Mouse (Mus musculus) forebrain, embryonic 12.5 days (tissue): ENCODE data around the gene Ubtd2. TPM values are rescaled to one million over a fixed set of nuclear protein-coding genes. Genes with fewer than 3 reads are reported as not detected.

ENCODE experiments used
- ATAC-seq: fragments of 200-750 bp; cut with Nextera tagmentation; 2 replicates; pipeline ENCODE4 v1.8.0; 2017; ENCODE audit warnings: moderate TSS enrichment; ENCODE audit not compliant: low FRiP score
- H3K27ac ChIP-seq: fragments of 300-500 bp; sonication (generic); 2 replicates; pipeline ENCODE4 v1.5.1; 2016; ENCODE audit warnings: mild to moderate bottlenecking
- H3K27me3 ChIP-seq: fragments of 300-500 bp; sonication (generic); 2 replicates; pipeline ENCODE4 v1.6.1; 2016; ENCODE audit warnings: mild to moderate bottlenecking
- H3K36me3 ChIP-seq: fragments of 300-500 bp; sonication (generic); replicated peaks from 2 replicates; pipeline ENCODE4 v1.6.1; 2016; ENCODE audit warnings: mild to moderate bottlenecking
- H3K4me1 ChIP-seq: fragments of 300-500 bp; sonication (generic); 2 replicates; pipeline ENCODE4 v1.6.1; 2016
- H3K4me2 ChIP-seq: fragments of 300-500 bp; sonication (generic); 2 replicates; pipeline ENCODE4 v1.6.1; 2016; ENCODE audit warnings: mild to moderate bottlenecking, moderate library complexity
- H3K4me3 ChIP-seq: fragments of 300-500 bp; sonication (generic); replicated peaks from 2 replicates; pipeline ENCODE4 v1.5.1; 2016; ENCODE audit warnings: mild to moderate bottlenecking
- H3K9ac ChIP-seq: fragments of 300-500 bp; sonication (generic); 2 replicates; pipeline ENCODE4 v1.6.1; 2016; ENCODE audit warnings: mild to moderate bottlenecking
- H3K9me3 ChIP-seq: fragments of 300-500 bp; sonication (generic); 2 replicates; pipeline ENCODE4 v1.6.1; 2016
- WGBS: fragments of 180-500 bp; shearing (Covaris S2); methylation state at CpG from one replicate; pipeline ENCODE4 v1.1.7; 2016; 5-methylcytosine and 5-hydroxymethylcytosine counted together
- polyA plus RNA-seq: library from polyadenylated mRNA; unstranded; fragments of >200 nt; fragmentation: Nextera tagmentation; extraction: Ambion mirVana; gene quantifications from 2 replicates; pipeline ENCODE4 v1.2.1, GENCODE M21; 2016

Gene Ubtd2
- polyA plus RNA-seq, 1 experiment from 2014 or later = 68.3 TPM

DNA sequence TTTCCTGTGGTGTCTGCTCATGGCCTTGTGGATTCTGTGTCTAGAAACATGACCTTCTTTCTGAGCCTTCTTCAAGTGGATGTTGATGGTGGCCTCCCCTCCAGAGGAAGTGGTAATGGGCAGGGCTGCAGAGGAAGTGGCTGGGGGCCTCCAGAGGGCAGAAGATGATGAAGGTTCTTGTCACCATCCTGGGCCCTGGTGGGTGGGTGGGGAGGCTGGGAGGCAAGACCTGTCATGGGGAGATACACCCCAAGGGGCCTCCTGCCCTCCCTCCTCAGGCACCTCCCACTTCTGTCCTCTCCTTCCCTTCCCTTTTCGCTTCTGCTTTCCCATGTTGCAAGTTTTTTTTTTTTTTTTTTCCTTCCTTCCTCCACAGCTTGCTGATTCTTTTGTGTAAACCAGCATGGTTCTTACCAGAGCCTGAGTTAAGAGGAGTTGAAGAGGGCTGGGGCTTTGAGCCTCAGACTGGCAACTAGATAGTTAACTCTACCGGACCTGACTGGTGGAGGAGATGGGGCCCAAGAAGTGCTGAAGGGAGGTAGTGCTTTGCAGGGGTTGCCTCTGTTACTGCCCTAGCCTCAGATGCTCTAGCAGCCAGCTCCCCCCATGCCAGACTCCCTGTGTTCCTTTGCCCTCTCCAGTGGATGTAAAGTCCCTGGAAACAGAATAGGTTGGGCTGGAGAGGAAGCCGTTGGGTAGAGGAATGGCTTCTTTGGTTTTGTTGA is 87.7 kb downstream of the Ubtd2 start:
- Histone ChIP-seq H3K36me3 (no peaks in the 10 kb centered on the region), H3K27ac (no peak overlapping the region), H3K27me3 (peaks cover 24% of the 10 kb centered on the region), H3K9ac (no peak overlapping the region), H3K9me3 (no peaks in the 10 kb centered on the region), H3K4me1 (peaks cover 17% of the 10 kb centered on the region), H3K4me2 (no peak overlapping the region), H3K4me3 (no peak overlapping the region)
- ATAC-seq = no peak
- 30% methylated on average over 3 of the region's 3 CpGs for WGBS

GRCm38 (mm10) chr11:32544041-32544440 is 88.9 kb downstream of the Ubtd2 start:
- H3K36me3 ChIP-seq = no peaks in the 10 kb centered on the region
- no peaks in the 10 kb centered on the region for H3K9me3 ChIP-seq
- no peak overlapping the region for H3K4me3 ChIP-seq
- no peak overlapping the region for H3K27ac ChIP-seq
- peaks cover 10% of the 10 kb centered on the region; the same call in 1 of the 2 replicates for H3K4me1 ChIP-seq
- 87% methylated on average over 6 of the region's 6 CpGs for WGBS
- peaks cover 13% of the 10 kb centered on the region for H3K27me3 ChIP-seq
- H3K9ac ChIP-seq = no peak overlapping the region
- no peak overlapping the region for H3K4me2 ChIP-seq
- no peak for ATAC-seq

DNA sequence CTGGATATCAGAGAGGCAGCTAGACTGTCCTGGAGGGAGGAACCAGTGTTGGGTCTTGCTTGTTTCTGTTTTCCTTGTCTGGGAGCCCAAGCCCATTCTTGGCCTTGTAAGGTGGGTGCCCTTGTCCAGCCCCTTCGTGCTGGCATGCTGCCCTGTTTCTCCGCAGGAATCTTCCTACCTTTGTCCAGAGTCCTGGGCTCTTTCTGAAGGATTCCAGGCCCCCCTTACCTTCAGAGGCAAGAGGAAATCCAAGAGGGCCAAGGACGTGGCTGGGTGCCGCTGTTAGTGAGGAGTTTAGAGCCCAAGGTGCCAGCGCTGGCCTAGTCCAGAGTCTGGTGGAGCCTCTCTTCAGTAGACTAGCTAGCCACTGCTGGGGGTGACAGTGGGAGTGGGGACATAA is 89.3 kb downstream of the Ubtd2 start:
- Histone ChIP-seq H3K4me3 (no peak overlapping the region), H3K27me3 (peaks cover 10% of the 10 kb centered on the region; the same call in 1 of the 2 replicates), H3K9ac (no peak overlapping the region), H3K27ac (no peak overlapping the region), H3K9me3 (no peaks in the 10 kb centered on the region), H3K36me3 (no peaks in the 10 kb centered on the region), H3K4me2 (no peak overlapping the region), H3K4me1 (peaks cover 15% of the 10 kb centered on the region; the same call in 1 of the 2 replicates)
- 85% methylated on average over 5 of the region's 5 CpGs for WGBS
- ATAC-seq = no peak

GRCm38 (mm10) chr11:32545605-32546004 is 90.4 kb downstream of the Ubtd2 start:
- H3K27me3 ChIP-seq = 0 out of 2 replicates have a peak, but pooled peaks cover 1% of the 10 kb centered on the region
- peaks cover 19% of the 10 kb centered on the region; the same call in 1 of the 2 replicates for H3K4me1 ChIP-seq
- H3K9me3 ChIP-seq = no peaks in the 10 kb centered on the region
- H3K27ac ChIP-seq = no peak overlapping the region
- H3K9ac ChIP-seq = no peak overlapping the region
- no peak overlapping the region for H3K4me3 ChIP-seq
- H3K36me3 ChIP-seq = no peaks in the 10 kb centered on the region
- no peak overlapping the region for H3K4me2 ChIP-seq
- ATAC-seq = no peak
- WGBS = 69% methylated on average over 12 of the region's 12 CpGs

- Histone ChIP-seq H3K27me3 (no peaks in the 10 kb centered on the region), H3K36me3 (no peaks in the 10 kb centered on the region), H3K27ac (no peak overlapping the region), H3K4me2 (no peak overlapping the region), H3K9ac (no peak overlapping the region), H3K4me1 (peaks cover 20% of the 10 kb centered on the region), H3K4me3 (no peak overlapping the region), H3K9me3 (no peaks in the 10 kb centered on the region)
- 89% methylated on average over 5 of the region's 5 CpGs for WGBS
- ATAC-seq = no peak
Measured at GRCm38 (mm10) chr11:32546483-32546882, 91.3 kb downstream of the Ubtd2 start.

- no peak for ATAC-seq
- H3K9ac ChIP-seq = no peak overlapping the region
- 75% methylated on average over 10 of the region's 10 CpGs for WGBS
Measured at GRCm38 (mm10) chr11:32547391-32547947, 92.3 kb downstream of the Ubtd2 start.

DNA sequence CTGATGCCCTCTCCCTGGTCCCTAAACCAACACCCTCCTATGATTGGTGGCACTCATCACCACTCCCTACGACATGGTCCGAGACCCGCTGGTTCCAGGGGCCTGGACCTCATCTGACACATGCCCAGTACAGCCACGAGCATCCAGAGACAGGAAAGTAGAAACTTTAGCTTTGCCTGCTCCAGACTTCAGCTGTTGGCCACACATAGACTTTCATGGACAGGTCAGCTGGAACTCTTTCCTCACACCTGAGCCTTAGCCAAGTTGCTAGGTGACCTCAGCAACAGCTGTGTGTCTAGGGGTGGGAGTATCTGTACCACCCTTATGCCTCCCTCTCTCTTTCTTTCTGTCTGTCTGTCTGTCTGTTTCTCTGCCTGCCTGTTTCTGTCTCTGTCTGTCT is 93.1 kb downstream of the Ubtd2 start:
- 93% methylated on average over 4 of the region's 4 CpGs for WGBS
- Histone ChIP-seq H3K9ac (no peak overlapping the region), H3K4me1 (peaks cover 31% of the 10 kb centered on the region), H3K9me3 (no peaks in the 10 kb centered on the region), H3K36me3 (no peaks in the 10 kb centered on the region), H3K4me3 (no peak overlapping the region), H3K4me2 (no peak overlapping the region), H3K27ac (no peak overlapping the region), H3K27me3 (no peaks in the 10 kb centered on the region)
- no peak for ATAC-seq

More at GRCm38 (mm10) chr11:32547391-32547947, 92.3 kb downstream of the Ubtd2 start:
- Histone ChIP-seq H3K4me3 (no peak overlapping the region), H3K36me3 (no peaks in the 10 kb centered on the region), H3K9me3 (no peaks in the 10 kb centered on the region), H3K27me3 (no peaks in the 10 kb centered on the region), H3K27ac (no peak overlapping the region), H3K4me1 (peaks cover 30% of the 10 kb centered on the region), H3K4me2 (no peak overlapping the region)

DNA sequence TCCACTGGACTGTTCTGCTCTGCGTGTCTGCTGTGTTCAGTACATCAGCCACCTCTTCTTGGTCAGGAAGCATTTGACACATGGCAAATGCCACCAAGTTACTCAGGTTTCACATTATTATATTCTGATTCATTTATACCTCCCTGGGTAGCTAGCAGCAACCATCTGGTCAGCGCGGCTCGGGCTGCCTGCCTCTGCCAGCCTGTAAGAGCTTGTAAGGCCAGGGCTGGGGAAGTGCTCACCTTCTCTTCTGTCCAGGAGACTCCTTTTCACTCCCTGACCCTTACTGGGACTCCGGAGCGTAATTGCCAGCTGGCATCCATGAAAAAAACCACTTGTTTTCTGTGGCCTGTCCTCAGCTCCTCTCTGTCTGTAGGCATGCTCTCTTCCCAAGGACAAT is 94.1 kb downstream of the Ubtd2 start:
- H3K4me3 ChIP-seq = no peak overlapping the region
- H3K9me3 ChIP-seq = no peaks in the 10 kb centered on the region
- no peak overlapping the region for H3K27ac ChIP-seq
- no peaks in the 10 kb centered on the region for H3K36me3 ChIP-seq
- no peak overlapping the region for H3K4me2 ChIP-seq
- WGBS = 66% methylated on average over 6 of the region's 6 CpGs
- H3K9ac ChIP-seq = no peak overlapping the region
- no peak for ATAC-seq
- H3K4me1 ChIP-seq = peaks cover 31% of the 10 kb centered on the region
- H3K27me3 ChIP-seq = no peaks in the 10 kb centered on the region

DNA sequence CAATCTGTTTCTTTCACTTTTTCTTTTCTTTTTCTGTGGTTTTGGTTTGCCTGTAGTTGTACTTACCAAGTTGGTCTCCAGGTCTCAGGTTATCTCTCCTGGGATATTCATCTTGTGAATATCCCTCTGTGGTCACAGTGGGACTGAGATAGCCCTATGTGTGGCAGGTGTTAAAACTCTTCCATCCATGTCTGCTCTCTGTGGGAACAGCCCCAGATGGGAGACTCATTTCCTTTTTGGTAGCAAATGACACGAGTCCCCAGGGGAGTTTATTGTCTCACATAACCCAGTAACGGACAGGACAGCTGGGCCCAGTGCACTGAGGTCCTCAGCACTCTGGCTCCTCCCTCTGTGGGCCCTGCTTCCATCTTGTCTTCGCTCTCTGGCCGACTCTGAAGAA is 94.9 kb downstream of the Ubtd2 start:
- H3K9ac ChIP-seq = no peak overlapping the region
- WGBS = 62% methylated on average over 4 of the region's 4 CpGs
- no peak for ATAC-seq
- H3K27ac ChIP-seq = no peak overlapping the region
- no peak overlapping the region for H3K4me2 ChIP-seq
- H3K4me3 ChIP-seq = no peak overlapping the region
- H3K27me3 ChIP-seq = no peaks in the 10 kb centered on the region
- H3K36me3 ChIP-seq = no peaks in the 10 kb centered on the region
- H3K9me3 ChIP-seq = no peaks in the 10 kb centered on the region
- H3K4me1 ChIP-seq = peaks cover 31% of the 10 kb centered on the region

DNA sequence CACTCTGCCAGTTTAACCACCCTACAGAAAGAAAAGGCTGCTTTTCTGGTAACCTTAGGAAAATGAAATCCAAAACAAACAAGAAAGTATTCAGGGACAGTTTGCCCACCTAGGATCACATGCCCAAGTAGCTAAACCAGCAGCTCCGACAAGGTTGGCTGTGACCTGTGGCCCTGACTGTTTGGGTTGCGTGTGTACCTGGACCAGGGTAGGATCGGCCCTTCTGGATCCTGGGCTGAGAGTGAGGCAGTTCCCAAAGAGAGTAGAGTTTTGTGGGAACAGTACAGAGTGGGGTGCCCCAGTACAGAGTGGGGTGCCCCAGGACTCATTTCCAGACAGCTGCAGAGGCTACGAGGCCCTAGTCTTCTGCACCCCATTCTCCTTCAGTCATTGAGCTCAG is 95.9 kb downstream of the Ubtd2 start:
- Histone ChIP-seq H3K36me3 (no peaks in the 10 kb centered on the region), H3K27me3 (no peaks in the 10 kb centered on the region), H3K4me3 (no peak overlapping the region), H3K4me2 (no peak overlapping the region), H3K4me1 (peaks cover 31% of the 10 kb centered on the region), H3K9me3 (no peaks in the 10 kb centered on the region), H3K27ac (no peak overlapping the region), H3K9ac (no peak overlapping the region)
- no peak for ATAC-seq
- 94% methylated on average over 4 of the region's 4 CpGs for WGBS

- Histone ChIP-seq H3K4me2 (no peak overlapping the region), H3K27me3 (no peaks in the 10 kb centered on the region), H3K4me1 (peaks cover 31% of the 10 kb centered on the region), H3K9ac (no peak overlapping the region), H3K9me3 (no peaks in the 10 kb centered on the region), H3K36me3 (no peaks in the 10 kb centered on the region), H3K27ac (0 out of 2 replicates have a peak overlapping the region, but pooled peaks have one; percentile 53), H3K4me3 (no peak overlapping the region)
- 57% methylated on average over 12 of the region's 12 CpGs for WGBS
- peak; percentile 39; the same call in 1 of the 2 replicates for ATAC-seq
Measured at GRCm38 (mm10) chr11:32551579-32552297, 96.6 kb downstream of the Ubtd2 start.

DNA sequence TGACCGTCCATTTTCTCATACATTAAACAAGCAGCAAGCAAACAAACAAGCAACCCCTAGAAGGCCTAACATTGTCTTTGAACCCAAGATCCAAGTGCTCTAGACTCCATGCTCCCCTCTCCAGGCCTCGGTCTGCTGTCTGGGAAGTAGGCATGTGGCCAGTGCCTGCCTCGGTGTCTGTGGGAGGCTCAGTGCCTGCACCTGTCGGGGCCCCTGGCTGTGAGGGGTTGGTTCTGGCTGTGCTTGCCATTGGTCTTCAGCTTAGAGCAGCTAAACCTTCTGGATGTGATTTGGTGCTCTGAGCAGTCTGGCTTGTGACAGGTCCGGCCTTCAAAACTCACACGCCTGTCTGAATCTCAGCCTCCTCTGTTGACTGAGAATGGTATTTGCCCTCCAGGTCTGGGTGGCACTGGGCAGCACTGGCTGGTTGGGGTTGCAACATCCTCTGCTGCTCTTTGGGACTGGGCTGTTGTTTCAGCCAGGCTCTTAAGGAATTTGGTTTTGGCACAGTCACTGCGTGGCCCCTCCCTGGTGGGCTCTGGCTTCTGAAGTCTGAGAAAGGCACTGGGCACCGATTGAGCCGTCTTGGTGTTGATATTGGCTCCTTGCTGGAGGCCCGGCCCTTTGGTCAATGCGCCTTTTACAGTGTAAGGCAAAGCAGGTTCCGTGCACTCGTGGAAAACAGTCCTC is 97.4 kb downstream of the Ubtd2 start:
- Histone ChIP-seq H3K9me3 (no peaks in the 10 kb centered on the region), H3K4me1 (peaks cover 31% of the 10 kb centered on the region), H3K9ac (no peak overlapping the region), H3K27me3 (no peaks in the 10 kb centered on the region), H3K4me3 (no peak overlapping the region), H3K27ac (no peak overlapping the region), H3K36me3 (no peaks in the 10 kb centered on the region), H3K4me2 (no peak overlapping the region)
- 71% methylated on average over 13 of the region's 13 CpGs for WGBS
- ATAC-seq = no peak
